Mouse (Mus musculus): ENCODE measurements around the gene Btbd16.
A peak's percentile ranks its signal among the peaks of the same experiment; 100 is the strongest.

Gene Btbd16

GRCm38 (mm10) chr7:130773914-130774630 lies at the start of gene Btbd16:
Gene Btbd16, plus strand, starts transcription at chr7:130774069.
- DNase-seq (ENCODE audit: low spot score), result no peak

GRCm38 (mm10) chr7:130726185-130726584 lies 47.7 kb upstream of the Btbd16 start:
- DNase-seq (ENCODE audit: low spot score), result no peak

GRCm38 (mm10) chr7:130726724-130727422 lies 47.0 kb upstream of the Btbd16 start:
- no peak for DNase-seq (ENCODE audit: low spot score)

GRCm38 (mm10) chr7:130727560-130727959 lies 46.3 kb upstream of the Btbd16 start:
- DNase-seq (ENCODE audit: low spot score), result no peak

- no peak for DNase-seq (ENCODE audit: low spot score)
Observed at GRCm38 (mm10) chr7:130731792-130732191, 42.1 kb upstream of the Btbd16 start.

GRCm38 (mm10) chr7:130732908-130733307 lies 41.0 kb upstream of the Btbd16 start:
- no peak for DNase-seq (ENCODE audit: low spot score)

- DNase-seq (ENCODE audit: low spot score), result no peak
Observed at GRCm38 (mm10) chr7:130733423-130733822, 40.4 kb upstream of the Btbd16 start.

GRCm38 (mm10) chr7:130734195-130734787 lies 39.6 kb upstream of the Btbd16 start:
- DNase-seq (ENCODE audit: low spot score), result no peak

- DNase-seq (ENCODE audit: low spot score), result no peak
Observed at GRCm38 (mm10) chr7:130741099-130741498, 32.8 kb upstream of the Btbd16 start.

GRCm38 (mm10) chr7:130743239-130744025 lies 30.4 kb upstream of the Btbd16 start:
- DNase-seq (ENCODE audit: low spot score), result no peak

- DNase-seq (ENCODE audit: low spot score), result no peak
Observed at GRCm38 (mm10) chr7:130749165-130749564, 24.7 kb upstream of the Btbd16 start.

- no peak for DNase-seq (ENCODE audit: low spot score)
Observed at GRCm38 (mm10) chr7:130750752-130751490, 22.9 kb upstream of the Btbd16 start.

GRCm38 (mm10) chr7:130751678-130752077 lies 22.2 kb upstream of the Btbd16 start:
- DNase-seq (ENCODE audit: low spot score), result no peak

GRCm38 (mm10) chr7:130754790-130755189 lies 19.1 kb upstream of the Btbd16 start:
- peak; percentile 16 for DNase-seq (ENCODE audit: low spot score)

- DNase-seq (ENCODE audit: low spot score), result no peak
Observed at GRCm38 (mm10) chr7:130756343-130756835, 17.5 kb upstream of the Btbd16 start.

GRCm38 (mm10) chr7:130757326-130757865 lies 16.5 kb upstream of the Btbd16 start:
- DNase-seq (ENCODE audit: low spot score), result peak; percentile 12

GRCm38 (mm10) chr7:130762071-130762897 lies 11.6 kb upstream of the Btbd16 start:
- DNase-seq (ENCODE audit: low spot score), result peak; percentile 68

- DNase-seq (ENCODE audit: low spot score), result no peak
Observed at GRCm38 (mm10) chr7:130764160-130764559, 9.7 kb upstream of the Btbd16 start.

- DNase-seq (ENCODE audit: low spot score), result no peak
Observed at GRCm38 (mm10) chr7:130766411-130767170, 7.3 kb upstream of the Btbd16 start.

Data from lung, postnatal 25 days (tissue).